Mouse (Mus musculus): ENCODE measurements at regions not wholly inside any gene's neighbourhood (a gene's known extent, or its start where the extent isn't known, plus 50 kb on each side); places are given as distances from the start of the nearest gene placed in this dataset.

DNA sequence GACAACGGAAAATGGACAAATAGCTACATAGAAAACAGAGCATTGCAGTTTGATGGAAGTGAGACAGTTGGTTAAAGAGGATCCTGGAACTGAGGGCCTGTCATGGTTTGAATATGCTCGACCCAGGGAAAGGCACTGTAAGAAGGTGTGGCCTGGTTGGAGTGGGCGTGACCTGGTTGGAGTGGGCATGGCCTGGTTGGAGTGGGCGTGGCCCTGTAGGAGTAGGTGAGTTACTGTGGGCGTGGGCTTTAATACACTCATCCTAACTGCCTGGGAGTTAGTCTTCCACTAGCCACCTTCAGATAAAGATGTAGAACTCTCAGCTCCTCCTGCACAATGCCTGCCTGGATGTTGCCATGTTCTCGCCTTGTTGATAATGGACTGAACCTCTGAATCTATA, 126.8 kb upstream of the Tbx3 start:
- no peaks in the 10 kb centered on the region for H3K4me1 ChIP-seq (ENCODE audit: insufficient read depth, low read depth, low read length)
- H3K9ac ChIP-seq (replicated peaks; ENCODE audit: low read depth) = no peak overlapping the region
- H3K27me3 ChIP-seq (replicated peaks; ENCODE audit: insufficient read depth, low read length) = no peaks in the 10 kb centered on the region
- H3K4me2 ChIP-seq (replicated peaks; ENCODE audit: low read depth, low read length) = no peak overlapping the region
- ATAC-seq (no peak), DNase-seq (ENCODE audit: low spot score) (no peak)
- TF ChIP-seq EP300 (IDR thresholded peaks at IDR 0.05) = no peak
- no peak for TF ChIP-seq CTCF (IDR thresholded peaks at IDR 0.05)
- no peak overlapping the region for H3K4me3 ChIP-seq (ENCODE audit: low read depth, low read length)
- H3K9me3 ChIP-seq (ENCODE audit: low read length) = no peaks in the 10 kb centered on the region
- 83% methylated on average over 6 of the region's 6 CpGs for WGBS
- H3K27ac ChIP-seq (ENCODE audit: low read length) = no peak overlapping the region
- no peaks in the 10 kb centered on the region for H3K36me3 ChIP-seq (ENCODE audit: insufficient read depth, low read length)

DNA sequence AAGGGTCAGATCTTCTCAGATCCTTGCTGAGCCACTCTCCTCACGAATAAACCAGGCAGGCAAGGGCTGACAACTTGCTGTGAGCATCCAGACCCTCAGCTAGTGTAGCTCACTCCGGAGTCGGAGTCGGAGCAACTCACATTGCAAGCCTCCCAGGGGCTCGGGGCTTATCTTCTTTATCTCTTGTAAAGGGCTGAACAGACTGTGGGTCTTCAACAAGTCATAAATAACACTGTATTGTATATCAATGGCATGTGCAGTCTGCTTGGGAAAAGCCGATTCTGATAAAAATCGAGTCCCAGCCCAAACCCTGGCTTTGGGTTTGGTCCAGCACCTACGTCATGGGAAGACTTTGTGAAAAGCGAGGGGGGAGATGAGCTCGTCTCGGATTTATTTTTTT, 125.8 kb upstream of the Tbx3 start:
- no peak for TF ChIP-seq EP300 (IDR thresholded peaks at IDR 0.05)
- no peak for TF ChIP-seq CTCF (IDR thresholded peaks at IDR 0.05)
- no peak overlapping the region for H3K4me2 ChIP-seq (replicated peaks; ENCODE audit: low read depth, low read length)
- H3K27me3 ChIP-seq (replicated peaks; ENCODE audit: insufficient read depth, low read length) = no peaks in the 10 kb centered on the region
- no peaks in the 10 kb centered on the region for H3K36me3 ChIP-seq (ENCODE audit: insufficient read depth, low read length)
- H3K9me3 ChIP-seq (ENCODE audit: low read length) = no peaks in the 10 kb centered on the region
- ATAC-seq = no peak
- no peaks in the 10 kb centered on the region for H3K4me1 ChIP-seq (ENCODE audit: insufficient read depth, low read depth, low read length)
- DNase-seq (ENCODE audit: low spot score) = no peak
- H3K27ac ChIP-seq (ENCODE audit: low read length) = no peak overlapping the region
- no peak overlapping the region for H3K4me3 ChIP-seq (ENCODE audit: low read depth, low read length)
- whole genome bisulfite sequencing = 43% methylated on average over 11 of the region's 11 CpGs
- H3K9ac ChIP-seq (replicated peaks; ENCODE audit: low read depth) = no peak overlapping the region

- no peak overlapping the region for H3K4me2 ChIP-seq (replicated peaks; ENCODE audit: low read depth, low read length)
- DNase-seq (ENCODE audit: low spot score) (no peak), ATAC-seq (no peak)
- H3K4me3 ChIP-seq (ENCODE audit: low read depth, low read length) = no peak overlapping the region
- H3K4me1 ChIP-seq (ENCODE audit: insufficient read depth, low read depth, low read length) = no peaks in the 10 kb centered on the region
- no peak overlapping the region for H3K27ac ChIP-seq (ENCODE audit: low read length)
- no peaks in the 10 kb centered on the region for H3K27me3 ChIP-seq (replicated peaks; ENCODE audit: insufficient read depth, low read length)
- WGBS = 68% methylated on average over 19 of the region's 19 CpGs
- no peak overlapping the region for H3K9ac ChIP-seq (replicated peaks; ENCODE audit: low read depth)
- H3K9me3 ChIP-seq (ENCODE audit: low read length) = no peaks in the 10 kb centered on the region
- no peak for TF ChIP-seq EP300 (IDR thresholded peaks at IDR 0.05)
- TF ChIP-seq CTCF (IDR thresholded peaks at IDR 0.05) = no peak
- H3K36me3 ChIP-seq (ENCODE audit: insufficient read depth, low read length) = no peaks in the 10 kb centered on the region
Observed at GRCm38 (mm10) chr5:119547070-119547469, 123.4 kb upstream of the Tbx3 start.

- WGBS = 38% methylated on average over 6 of the region's 6 CpGs
Observed at GRCm38 (mm10) chr5:119550916-119551315, 119.6 kb upstream of the Tbx3 start.

GRCm38 (mm10) chr5:119553469-119553868, 117.0 kb upstream of the Tbx3 start:
- DNase-seq (ENCODE audit: low spot score) = no peak
- H3K27me3 ChIP-seq (replicated peaks; ENCODE audit: insufficient read depth, low read length) = no peaks in the 10 kb centered on the region
- no peak for ATAC-seq
- TF ChIP-seq CTCF (IDR thresholded peaks at IDR 0.05) (no peak), EP300 (IDR thresholded peaks at IDR 0.05) (no peak)
- no peak overlapping the region for H3K27ac ChIP-seq (ENCODE audit: low read length)
- H3K4me1 ChIP-seq (ENCODE audit: insufficient read depth, low read depth, low read length) = no peaks in the 10 kb centered on the region
- no peaks in the 10 kb centered on the region for H3K36me3 ChIP-seq (ENCODE audit: insufficient read depth, low read length)
- H3K9me3 ChIP-seq (ENCODE audit: low read length) = no peaks in the 10 kb centered on the region
- WGBS = 40% methylated on average over 5 of the region's 5 CpGs
- no peak overlapping the region for H3K4me3 ChIP-seq (ENCODE audit: low read depth, low read length)
- no peak overlapping the region for H3K4me2 ChIP-seq (replicated peaks; ENCODE audit: low read depth, low read length)
- no peak overlapping the region for H3K9ac ChIP-seq (replicated peaks; ENCODE audit: low read depth)

More at GRCm38 (mm10) chr5:119550916-119551315, 119.6 kb upstream of the Tbx3 start:
- Histone ChIP-seq H3K27me3 (replicated peaks; ENCODE audit: insufficient read depth, low read length) (no peaks in the 10 kb centered on the region), H3K9ac (replicated peaks; ENCODE audit: low read depth) (no peak overlapping the region), H3K36me3 (ENCODE audit: insufficient read depth, low read length) (no peaks in the 10 kb centered on the region), H3K4me2 (replicated peaks; ENCODE audit: low read depth, low read length) (no peak overlapping the region), H3K4me3 (ENCODE audit: low read depth, low read length) (no peak overlapping the region), H3K27ac (ENCODE audit: low read length) (no peak overlapping the region), H3K9me3 (ENCODE audit: low read length) (no peaks in the 10 kb centered on the region), H3K4me1 (ENCODE audit: insufficient read depth, low read depth, low read length) (no peaks in the 10 kb centered on the region)
- TF ChIP-seq EP300 (IDR thresholded peaks at IDR 0.05) (no peak), CTCF (IDR thresholded peaks at IDR 0.05) (no peak)
- DNase-seq (ENCODE audit: low spot score) = no peak
- ATAC-seq = no peak

DNA sequence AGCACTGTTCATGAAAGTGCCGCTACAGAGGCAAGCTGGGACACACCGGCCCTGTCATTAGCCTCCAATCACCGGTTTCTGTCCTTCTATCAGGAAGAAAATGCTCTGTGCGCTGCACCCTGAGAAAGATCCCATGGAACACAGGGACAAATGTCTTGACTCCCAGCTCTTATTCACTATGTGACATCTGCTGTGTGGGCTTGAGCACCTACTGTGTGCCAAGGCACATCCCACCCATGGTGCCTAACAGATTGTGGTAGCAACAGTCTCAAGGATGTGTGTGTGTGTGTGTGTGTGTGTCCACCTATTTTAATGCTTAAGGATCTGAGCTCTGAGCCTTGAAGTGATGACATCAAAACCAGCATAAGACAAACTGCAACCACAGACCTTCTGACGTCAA, 113.4 kb upstream of the Tbx3 start:
- H3K4me3 ChIP-seq (ENCODE audit: low read depth, low read length) = no peak overlapping the region
- H3K27ac ChIP-seq (ENCODE audit: low read length) = no peak overlapping the region
- ATAC-seq (no peak), DNase-seq (ENCODE audit: low spot score) (no peak)
- no peaks in the 10 kb centered on the region for H3K4me1 ChIP-seq (ENCODE audit: insufficient read depth, low read depth, low read length)
- no peaks in the 10 kb centered on the region for H3K27me3 ChIP-seq (replicated peaks; ENCODE audit: insufficient read depth, low read length)
- H3K4me2 ChIP-seq (replicated peaks; ENCODE audit: low read depth, low read length) = no peak overlapping the region
- WGBS = 72% methylated on average over 5 of the region's 5 CpGs
- H3K9ac ChIP-seq (replicated peaks; ENCODE audit: low read depth) = no peak overlapping the region
- H3K36me3 ChIP-seq (ENCODE audit: insufficient read depth, low read length) = no peaks in the 10 kb centered on the region
- no peak for TF ChIP-seq EP300 (IDR thresholded peaks at IDR 0.05)
- no peak for TF ChIP-seq CTCF (IDR thresholded peaks at IDR 0.05)
- no peaks in the 10 kb centered on the region for H3K9me3 ChIP-seq (ENCODE audit: low read length)

- H3K9me3 ChIP-seq (ENCODE audit: low read length) = no peaks in the 10 kb centered on the region
- H3K4me1 ChIP-seq (ENCODE audit: insufficient read depth, low read depth, low read length) = no peaks in the 10 kb centered on the region
- WGBS = 90% methylated on average over 11 of the region's 11 CpGs
- H3K4me2 ChIP-seq (replicated peaks; ENCODE audit: low read depth, low read length) = no peak overlapping the region
- no peak for TF ChIP-seq CTCF (IDR thresholded peaks at IDR 0.05)
- TF ChIP-seq EP300 (IDR thresholded peaks at IDR 0.05) = no peak
- no peak overlapping the region for H3K9ac ChIP-seq (replicated peaks; ENCODE audit: low read depth)
- no peaks in the 10 kb centered on the region for H3K36me3 ChIP-seq (ENCODE audit: insufficient read depth, low read length)
- no peak overlapping the region for H3K27ac ChIP-seq (ENCODE audit: low read length)
- ATAC-seq (no peak), DNase-seq (ENCODE audit: low spot score) (no peak)
- no peaks in the 10 kb centered on the region for H3K27me3 ChIP-seq (replicated peaks; ENCODE audit: insufficient read depth, low read length)
- no peak overlapping the region for H3K4me3 ChIP-seq (ENCODE audit: low read depth, low read length)
Observed at GRCm38 (mm10) chr5:119559696-119560095, 110.8 kb upstream of the Tbx3 start.

Measured in lung, postnatal 0 days (tissue).